Mouse (Mus musculus) embryo, embryonic 11 days (tissue): Measurements from ENCODE around the gene Tspan7.

Source experiments
- DNase-seq: peaks from one replicate; pipeline ENCODE4 v3.0.0-alpha.2; 2015

Tspan7 gene

GRCm38 (mm10) chrX:10484872-10485569 is at the start of gene Tspan7:
TSS of gene Tspan7 (plus strand) at chrX:10485158.
- DNase-seq, result peak; percentile 84

- DNase-seq, result no peak
Observed at GRCm38 (mm10) chrX:10449323-10449980, 35.5 kb upstream of the Tspan7 start.

GRCm38 (mm10) chrX:10450143-10451060 is 34.6 kb upstream of the Tspan7 start:
- DNase-seq, result no peak

GRCm38 (mm10) chrX:10453798-10454197 is 31.2 kb upstream of the Tspan7 start:
- no peak for DNase-seq

- no peak for DNase-seq
Observed at GRCm38 (mm10) chrX:10457256-10457655, 27.7 kb upstream of the Tspan7 start.

GRCm38 (mm10) chrX:10477088-10477487 is 7.9 kb upstream of the Tspan7 start:
- no peak for DNase-seq

GRCm38 (mm10) chrX:10479031-10479886 is 5.7 kb upstream of the Tspan7 start:
- no peak for DNase-seq

- no peak for DNase-seq
Observed at GRCm38 (mm10) chrX:10479943-10480342, 5.0 kb upstream of the Tspan7 start.

GRCm38 (mm10) chrX:10485664-10486211 is 780 bp downstream of the Tspan7 start:
- DNase-seq, result peak; percentile 71

- no peak for DNase-seq
Observed at GRCm38 (mm10) chrX:10498580-10498979, 13.6 kb downstream of the Tspan7 start.

- no peak for DNase-seq
Observed at GRCm38 (mm10) chrX:10502616-10503015, 17.7 kb downstream of the Tspan7 start.

- DNase-seq, result no peak
Observed at GRCm38 (mm10) chrX:10514417-10514816, 29.5 kb downstream of the Tspan7 start.

GRCm38 (mm10) chrX:10514971-10515370 is 30.0 kb downstream of the Tspan7 start:
- no peak for DNase-seq

- DNase-seq, result no peak
Observed at GRCm38 (mm10) chrX:10516448-10516847, 31.5 kb downstream of the Tspan7 start.

GRCm38 (mm10) chrX:10516925-10517324 is 32.0 kb downstream of the Tspan7 start:
- DNase-seq, result no peak

GRCm38 (mm10) chrX:10517756-10518155 is 32.8 kb downstream of the Tspan7 start:
- no peak for DNase-seq

- DNase-seq, result no peak
Observed at GRCm38 (mm10) chrX:10518510-10518909, 33.6 kb downstream of the Tspan7 start.

- no peak for DNase-seq
Observed at GRCm38 (mm10) chrX:10535450-10535849, 50.5 kb downstream of the Tspan7 start.

GRCm38 (mm10) chrX:10539009-10539408 is 54.1 kb downstream of the Tspan7 start:
- DNase-seq, result no peak

GRCm38 (mm10) chrX:10539482-10540166 is 54.7 kb downstream of the Tspan7 start:
- DNase-seq, result no peak

- DNase-seq, result no peak
Observed at GRCm38 (mm10) chrX:10546840-10547239, 61.9 kb downstream of the Tspan7 start.

- DNase-seq, result no peak
Observed at GRCm38 (mm10) chrX:10549708-10550107, 64.8 kb downstream of the Tspan7 start.
